Mouse (Mus musculus): ENCODE measurements around the gene Gm44790.

The Gm44790 gene

DNA sequence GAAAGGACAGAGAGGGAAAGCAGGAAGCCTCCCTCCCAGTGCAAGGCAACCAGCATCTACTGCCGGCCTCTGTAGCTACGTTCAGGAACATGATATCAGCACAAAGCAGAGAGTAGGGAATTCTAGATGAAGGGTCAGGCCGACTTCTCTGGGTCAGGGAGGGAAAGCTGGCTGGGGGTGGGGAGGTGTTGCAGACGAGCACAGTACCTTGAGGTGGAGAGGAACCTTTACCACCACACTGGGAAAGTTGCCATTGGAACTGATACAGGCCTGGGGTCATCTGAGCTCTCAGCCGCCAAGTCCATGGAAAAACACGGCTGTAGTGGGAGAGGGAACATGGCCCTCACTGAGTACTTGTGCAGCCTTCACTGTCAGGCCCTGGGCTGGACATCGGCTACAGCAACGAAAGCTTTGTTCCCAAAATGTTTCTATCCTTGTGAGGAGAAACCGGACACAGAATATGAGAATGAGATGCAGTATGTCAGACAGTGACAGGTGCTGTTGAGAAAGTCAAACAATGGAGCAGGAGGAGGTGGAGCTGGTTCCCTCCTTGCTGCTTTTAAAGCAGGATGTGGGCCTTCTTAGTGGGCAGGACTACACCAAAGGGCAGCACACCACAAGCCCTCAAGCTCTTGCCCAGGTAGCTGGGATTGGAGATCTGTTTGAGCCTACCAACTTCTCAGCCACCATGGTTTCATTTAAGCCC is 49.2 kb downstream of the Gm44790 start:
- ChIA-PET POLR2A (interaction anchor here (0.5 to 18.2 kb wide), 38 partner anchors 7 to 186 kb away, joined by 3 to 335 read pairs (median 6); partner anchors contain the start of genes Pcbp1 (in 3 of the 4), C87436 (in 2 of the 4), Snrpg (in 2 of the 4) and Pcyox1 (in 1 of the 4)), CTCF (interaction anchor here in 3 of 4 experiments (0.6 to 1.7 kb wide), 4 partner anchors 10 to 44 kb away, joined by 3 to 8 read pairs (median 6); no protein-coding TSS in a partner anchor)

DNA sequence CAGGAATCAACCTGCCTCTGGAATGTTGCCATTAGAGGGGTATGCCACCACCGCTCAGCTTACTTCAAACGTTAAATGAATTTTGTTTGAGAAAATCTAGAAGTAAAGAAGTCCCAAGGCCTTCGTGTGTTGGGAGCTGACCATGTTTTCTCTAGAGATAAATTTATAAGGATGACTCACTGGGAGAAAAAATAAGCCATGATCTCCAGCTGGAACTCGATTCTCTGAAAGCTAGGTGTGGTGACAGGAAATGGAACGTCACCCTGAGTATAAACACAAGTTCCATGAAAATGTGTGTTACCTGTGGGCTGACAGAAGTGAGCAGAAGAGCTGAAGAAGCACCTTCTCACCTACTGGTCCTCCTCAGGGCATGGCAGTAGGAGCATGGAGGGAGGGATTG is 50.5 kb downstream of the Gm44790 start:
- CTCF ChIA-PET, result interaction anchor here in 2 of 4 experiments (0.7 to 1.4 kb wide), 3 partner anchors 11 to 123 kb away, joined by 3 to 7 read pairs (median 5); no protein-coding TSS in a partner anchor
- POLR2A ChIA-PET, result interaction anchor here (0.9 to 18.2 kb wide), 18 partner anchors 8 to 106 kb away, joined by 3 to 335 read pairs (median 10); partner anchors contain the start of genes C87436 (in 2 of the 4) and Pcbp1 (in 2 of the 4)

DNA sequence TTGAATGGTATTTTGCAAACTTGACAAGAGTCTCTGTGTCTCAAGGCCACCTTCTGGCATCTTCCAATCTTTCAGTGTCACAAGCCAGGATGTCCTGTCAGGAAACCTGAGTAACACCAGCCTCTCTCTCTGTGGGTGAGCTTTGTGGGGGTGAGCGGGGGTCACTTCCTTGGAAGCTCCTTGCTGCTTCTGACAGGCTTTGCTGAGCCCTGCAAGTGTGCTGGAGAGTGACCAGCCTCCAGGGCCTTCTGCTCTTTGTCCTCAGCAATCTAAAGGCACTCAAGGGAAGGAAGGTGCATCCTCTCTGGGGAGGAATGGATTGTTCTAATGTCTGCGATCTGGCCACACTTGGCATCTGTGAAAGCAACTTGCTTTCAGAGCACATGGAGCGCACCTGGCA is 52.9 kb downstream of the Gm44790 start:
- POLR2A ChIA-PET, result interaction anchor here in 3 of 4 experiments (1.2 to 18.2 kb wide), 9 partner anchors 6 to 76 kb away, joined by 3 to 335 read pairs (median 104); partner anchors contain the start of genes Pcbp1 (in 2 of the 3) and Tia1 (in 1 of the 3)
- CTCF ChIA-PET, result no interaction called here

DNA sequence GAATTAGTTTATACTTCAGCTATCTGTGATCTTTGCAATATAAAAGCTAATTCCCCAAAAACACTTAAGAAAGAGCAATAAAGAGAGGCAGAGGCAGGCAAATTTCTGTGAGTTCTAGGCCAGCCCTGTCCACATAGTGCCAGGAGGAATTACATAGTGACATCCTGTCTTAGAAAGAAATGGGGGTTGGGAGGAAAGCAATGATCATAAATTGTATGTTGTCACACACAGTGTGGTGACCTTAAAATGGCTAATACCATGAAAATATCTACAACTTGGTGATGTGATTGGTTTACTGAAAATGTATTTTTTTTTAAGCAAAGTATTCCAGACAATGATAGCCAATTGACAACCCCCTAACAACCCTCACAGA is 53.3 kb downstream of the Gm44790 start:
- ChIA-PET POLR2A (interaction anchor here in 3 of 4 experiments (1.2 to 18.2 kb wide), 12 partner anchors 5 to 76 kb away, joined by 3 to 335 read pairs (median 66); partner anchors contain the start of genes Pcbp1 (in 2 of the 3) and Tia1 (in 1 of the 3)), CTCF (interaction anchor here in 1 of 4 experiments (0.6 kb wide), 1 partner anchor 14 kb away, joined by 3 read pairs; no protein-coding TSS in a partner anchor)

DNA sequence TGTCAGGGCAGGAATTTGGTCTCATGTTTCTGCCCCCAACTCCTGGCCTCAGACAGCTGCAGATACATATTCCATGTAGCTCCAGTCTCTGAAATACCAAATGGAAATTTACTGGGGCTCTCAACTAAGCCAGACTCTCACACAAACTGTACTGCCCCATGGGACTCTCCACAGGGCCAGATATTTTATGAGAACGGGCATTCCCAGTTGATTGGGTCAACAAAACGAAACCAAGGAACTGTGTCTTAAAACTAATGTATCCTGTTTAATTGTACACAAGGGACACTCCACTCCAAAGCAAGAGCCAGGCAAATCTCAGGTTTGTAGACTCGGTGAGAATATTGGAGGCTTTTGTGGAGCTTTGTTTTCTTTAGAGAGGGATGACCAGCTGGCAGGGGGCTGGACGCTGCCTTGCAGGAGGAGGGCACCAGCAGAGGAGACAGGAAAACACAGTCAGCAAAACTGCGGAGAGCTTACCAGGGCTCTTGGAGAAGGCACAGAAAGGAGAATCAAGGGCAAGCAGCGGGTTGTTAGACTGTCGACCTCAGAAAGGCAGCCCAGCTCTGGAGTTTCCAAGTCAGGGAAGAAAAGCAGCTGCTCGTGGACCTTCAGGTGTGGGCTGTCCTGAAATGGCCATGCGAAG is 53.9 kb downstream of the Gm44790 start:
- CTCF ChIA-PET, result interaction anchor here in 2 of 4 experiments (0.6 kb wide), 2 partner anchors 13 to 58 kb away, joined by 3 read pairs; no protein-coding TSS in a partner anchor

DNA sequence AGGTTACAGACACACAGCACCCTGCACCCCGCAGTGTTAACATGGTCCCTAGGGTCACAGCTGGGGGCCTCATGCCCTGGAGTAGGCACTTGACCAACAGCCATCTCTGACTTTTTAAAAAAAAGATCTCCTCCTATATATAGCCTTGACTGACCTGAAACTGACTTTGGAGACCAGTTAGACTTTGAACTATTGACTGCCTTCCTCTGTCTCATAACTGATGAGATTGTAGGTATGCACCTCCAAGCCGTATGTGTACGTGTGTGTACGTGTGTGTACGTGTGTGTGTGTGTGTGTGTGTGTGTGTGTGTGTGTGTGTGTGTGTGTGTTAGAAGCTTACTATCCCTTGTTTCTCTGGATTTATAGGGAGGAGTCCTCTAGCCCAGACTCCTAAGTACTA is 55.4 kb downstream of the Gm44790 start:
- ChIA-PET POLR2A (interaction anchor here (0.6 to 18.6 kb wide), 16 partner anchors 7 to 205 kb away, joined by 3 to 335 read pairs (median 4); partner anchors contain the start of gene Pcbp1 (in 1 of the 4)), CTCF (no interaction called here)

More for the DNA sequence above, 53.9 kb downstream of the Gm44790 start:
- POLR2A ChIA-PET, result interaction anchor here (0.6 to 18.2 kb wide), 20 partner anchors 5 to 100 kb away, joined by 3 to 319 read pairs (median 4); partner anchors contain the start of genes Pcbp1 (in 2 of the 4), C87436 (in 1 of the 4) and Tia1 (in 1 of the 4)

DNA sequence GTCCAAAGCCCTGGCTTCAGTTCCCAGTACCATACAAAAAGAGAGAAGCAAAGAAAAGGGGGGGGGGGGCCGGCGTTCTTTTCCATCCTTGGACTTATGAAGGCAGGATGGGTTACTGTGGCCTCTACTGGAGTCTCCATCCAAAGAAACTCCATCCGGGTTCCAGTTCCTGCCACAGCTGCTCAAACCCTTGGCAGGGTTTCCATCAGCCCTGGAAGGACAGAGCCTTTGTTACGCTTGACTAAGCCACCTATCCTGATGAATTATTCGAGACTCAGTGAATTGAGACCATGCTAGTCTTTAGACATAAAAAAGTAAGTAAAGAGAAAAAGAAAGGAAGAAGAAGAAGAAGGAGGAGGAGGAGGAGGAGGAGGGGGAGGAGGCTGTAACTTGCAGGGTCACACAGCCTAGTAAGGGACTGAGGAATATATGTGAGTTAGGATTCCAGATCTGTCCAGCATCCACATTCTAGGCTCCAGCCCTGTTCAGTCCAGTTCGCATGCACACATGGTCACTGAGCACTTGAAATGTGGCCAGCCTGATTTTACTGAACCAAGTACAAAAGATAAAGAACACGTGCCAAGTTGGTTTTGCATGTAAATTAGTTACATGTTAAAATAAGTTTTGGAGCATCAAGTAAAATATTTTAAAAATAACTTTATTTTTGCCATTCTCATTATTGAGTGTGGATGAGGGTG is 59.6 kb downstream of the Gm44790 start:
- CTCF ChIA-PET, result interaction anchor here in 3 of 4 experiments (0.7 to 1.7 kb wide), 5 partner anchors 9 to 991 kb away, joined by 3 to 8 read pairs (median 5); partner anchors contain the start of gene Fam136a (in 1 of the 3)

DNA sequence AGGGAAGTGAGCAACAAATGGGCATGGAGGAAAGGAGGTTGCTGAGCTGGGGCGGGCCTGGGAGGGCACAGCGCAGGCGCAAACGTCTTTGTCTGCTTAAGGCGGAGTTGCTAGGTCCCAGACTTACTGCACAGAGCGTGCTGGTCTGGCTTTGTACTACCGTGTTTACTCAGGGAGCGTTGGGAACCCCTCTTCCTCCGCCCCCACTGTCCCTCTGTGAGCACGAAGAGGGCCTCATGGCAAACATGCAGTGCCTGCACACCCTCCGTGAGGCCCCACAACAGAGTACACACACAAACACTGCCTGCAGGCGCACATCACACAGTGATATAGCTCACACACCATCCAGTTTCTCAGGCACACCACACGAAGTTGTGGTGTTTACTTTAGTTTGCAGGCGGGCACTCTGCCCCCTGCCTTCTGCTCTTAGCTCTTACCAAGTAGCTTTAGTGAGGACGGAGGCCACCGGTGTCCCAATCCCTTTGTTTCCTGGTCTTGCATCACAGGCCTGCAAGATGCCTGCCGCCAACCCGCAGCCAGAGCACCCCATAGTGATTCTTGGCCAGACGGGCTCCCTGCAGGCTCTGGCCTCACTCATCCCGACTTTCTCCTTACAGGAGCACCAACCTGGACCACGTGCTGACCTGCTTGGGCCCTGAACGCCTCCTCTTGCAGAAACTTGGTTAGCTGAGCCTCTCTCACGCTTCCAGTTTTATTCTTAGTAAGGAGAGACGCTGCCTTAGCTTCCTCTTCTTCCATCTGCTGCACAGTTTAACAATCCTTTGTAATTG is 61.1 kb downstream of the Gm44790 start:
- CTCF ChIA-PET, result interaction anchor here (0.6 to 1.3 kb wide), 18 partner anchors 8 to 319 kb away, joined by 3 to 13 read pairs (median 4); partner anchors contain the start of gene Fam136a (in 1 of the 4)
- POLR2A ChIA-PET, result interaction anchor here (0.5 to 18.6 kb wide), 95 partner anchors 9 to 1113 kb away, joined by 3 to 335 read pairs (median 5); partner anchors contain the start of genes Pcbp1 (in 4 of the 4), C87436 (in 2 of the 4), Fam136a (in 2 of the 4) and Alms1 (in 1 of the 4)

More for the DNA sequence above, 59.6 kb downstream of the Gm44790 start:
- POLR2A ChIA-PET, result interaction anchor here in 3 of 4 experiments (0.7 to 18.6 kb wide), 39 partner anchors 10 to 138 kb away, joined by 3 to 335 read pairs (median 9); partner anchors contain the start of genes Pcbp1 (in 2 of the 3), C87436 (in 1 of the 3), Fam136a (in 1 of the 3) and Pcyox1 (in 1 of the 3)

DNA sequence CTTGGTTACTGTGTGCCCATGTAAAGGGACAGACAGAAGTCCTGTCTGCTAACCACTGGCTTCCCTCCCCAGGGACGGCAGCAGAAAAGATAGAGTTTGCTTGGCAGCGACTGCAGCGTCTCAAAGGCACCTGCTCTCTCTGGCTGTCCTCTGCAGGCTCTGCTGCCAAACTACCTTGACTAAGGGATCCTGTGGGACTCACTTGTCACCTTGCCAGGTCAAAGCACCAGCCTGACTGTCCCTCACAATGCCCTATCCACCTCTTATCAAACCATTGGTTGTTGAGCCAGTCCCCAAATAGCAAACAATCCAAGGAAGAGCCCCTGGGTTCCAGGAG is 61.7 kb downstream of the Gm44790 start:
- POLR2A ChIA-PET, result interaction anchor here (0.5 to 18.6 kb wide), 68 partner anchors 8 to 1113 kb away, joined by 3 to 335 read pairs (median 7); partner anchors contain the start of genes Pcbp1 (in 3 of the 4), C87436 (in 2 of the 4), Fam136a (in 2 of the 4) and Dusp11 (in 1 of the 4)
- CTCF ChIA-PET, result interaction anchor here in 3 of 4 experiments (0.7 to 1.3 kb wide), 9 partner anchors 8 to 252 kb away, joined by 3 to 13 read pairs (median 4); no protein-coding TSS in a partner anchor

DNA sequence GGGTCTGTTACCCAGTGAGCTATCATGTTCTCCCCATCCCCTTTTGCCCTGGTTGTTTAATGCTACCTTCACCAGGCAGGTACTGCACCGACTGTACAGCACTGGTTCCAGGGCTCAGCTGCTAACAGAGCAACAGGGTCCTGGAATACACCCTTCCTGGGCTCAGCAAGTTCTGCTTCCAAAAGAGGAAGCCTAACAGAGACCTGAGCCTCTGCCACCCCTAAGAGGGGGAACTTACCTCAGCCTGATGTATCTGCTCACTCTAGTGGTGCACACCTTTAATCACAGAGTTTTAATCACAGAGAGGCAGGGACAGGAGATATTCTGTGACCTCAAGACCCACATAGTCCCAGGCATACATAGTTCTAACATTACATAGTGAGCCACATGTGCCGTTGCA is 63.5 kb downstream of the Gm44790 start:
- CTCF ChIA-PET, result no interaction called here
- POLR2A ChIA-PET, result interaction anchor here in 3 of 4 experiments (0.6 to 18.6 kb wide), 11 partner anchors 9 to 175 kb away, joined by 3 to 335 read pairs (median 4); no protein-coding TSS in a partner anchor

DNA sequence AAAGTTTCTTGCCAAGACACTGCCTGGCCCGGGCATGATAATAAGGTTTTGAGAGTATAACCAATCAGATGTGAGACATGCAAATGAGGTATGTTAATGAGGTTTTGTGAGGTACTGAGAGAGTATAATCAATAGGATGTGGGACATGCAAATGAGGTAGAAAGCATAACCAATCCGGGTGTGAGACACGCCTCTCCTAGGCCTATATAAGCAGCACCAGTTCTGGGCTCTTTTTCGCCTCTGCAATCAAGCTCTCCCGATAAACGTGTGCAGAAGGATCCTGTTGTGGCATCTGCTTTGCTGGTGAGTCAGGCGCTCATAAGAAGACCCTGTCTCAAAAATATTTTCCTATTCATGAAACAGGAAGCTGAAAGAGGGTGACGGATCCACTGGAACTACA is 64.0 kb downstream of the Gm44790 start:
- POLR2A ChIA-PET, result interaction anchor here (0.6 to 18.6 kb wide), 15 partner anchors 8 to 175 kb away, joined by 3 to 335 read pairs (median 3); no protein-coding TSS in a partner anchor
- CTCF ChIA-PET, result interaction anchor here in 1 of 4 experiments (0.7 kb wide), 1 partner anchor 45 kb away, joined by 3 read pairs; no protein-coding TSS in a partner anchor

DNA sequence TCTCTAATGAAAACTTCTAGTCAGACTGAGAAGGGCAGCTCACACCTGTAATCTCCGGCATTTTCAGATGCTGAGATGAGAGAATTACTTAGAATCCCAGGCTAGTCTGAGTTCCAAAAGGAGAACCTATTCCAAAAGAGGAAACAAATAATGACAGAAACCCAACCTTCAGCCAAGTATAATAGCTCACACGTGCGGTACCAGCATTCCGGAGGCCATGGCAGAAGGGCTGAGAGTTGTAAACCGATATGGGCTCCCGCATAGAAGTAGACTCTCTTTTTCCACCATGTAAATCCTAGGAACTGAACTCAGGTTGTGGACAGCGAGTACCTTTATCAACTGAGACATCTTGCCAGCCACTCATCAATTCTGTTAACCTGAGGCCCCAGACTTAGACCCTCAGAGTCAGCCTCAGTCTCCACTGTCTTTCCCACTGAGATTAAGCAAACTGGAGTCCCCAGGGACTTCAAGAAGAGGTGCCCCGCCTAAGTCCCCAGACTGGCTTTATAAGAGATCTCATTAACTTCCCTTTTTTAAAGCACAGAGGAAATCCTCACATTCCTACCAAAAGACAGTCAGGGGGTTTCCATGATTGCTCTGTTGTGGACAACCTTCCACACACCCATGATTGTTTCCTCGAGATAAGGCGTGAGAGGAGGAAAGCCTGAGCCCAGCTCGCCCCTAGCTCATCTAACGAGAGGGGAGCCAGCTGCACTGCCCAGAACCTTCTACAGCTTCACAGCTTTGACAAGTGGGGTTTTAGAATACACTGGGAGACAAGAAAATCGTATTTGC is 67.2 kb downstream of the Gm44790 start:
- CTCF ChIA-PET, result interaction anchor here in 3 of 4 experiments (0.6 to 3.7 kb wide), 6 partner anchors 9 to 42 kb away, joined by 3 to 21 read pairs (median 4); no protein-coding TSS in a partner anchor
- POLR2A ChIA-PET, result interaction anchor here in 3 of 4 experiments (0.5 to 18.6 kb wide), 24 partner anchors 7 to 1123 kb away, joined by 3 to 526 read pairs (median 4); partner anchors contain the start of genes Pcbp1 (in 3 of the 3), Dusp11 (in 1 of the 3), Fam136a (in 1 of the 3) and Pcyox1 (in 1 of the 3)

DNA sequence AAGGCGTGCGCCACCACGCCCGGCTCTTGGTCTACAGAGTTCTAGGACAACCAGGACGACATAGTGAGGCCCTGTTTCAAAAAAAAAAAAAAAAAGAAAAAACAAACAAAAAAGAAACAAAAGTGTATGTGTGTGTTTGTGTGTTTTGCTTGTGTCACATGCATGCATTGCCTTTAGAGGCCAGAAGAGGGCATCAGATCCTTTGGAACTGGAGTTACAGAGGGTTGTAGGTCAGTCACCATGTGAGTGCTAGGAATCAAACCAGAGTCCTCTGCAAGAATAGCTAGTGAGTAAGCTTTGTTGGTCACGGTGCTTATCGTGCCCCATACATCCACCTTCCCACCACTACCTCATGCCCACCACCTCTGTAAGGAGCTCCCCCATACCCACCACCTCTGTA is 68.3 kb downstream of the Gm44790 start:
- CTCF ChIA-PET, result interaction anchor here in 3 of 4 experiments (0.6 to 3.7 kb wide), 7 partner anchors 8 to 50 kb away, joined by 3 to 21 read pairs (median 3); no protein-coding TSS in a partner anchor
- POLR2A ChIA-PET, result interaction anchor here in 3 of 4 experiments (0.7 to 18.6 kb wide), 26 partner anchors 8 to 1953 kb away, joined by 3 to 526 read pairs (median 24); partner anchors contain the start of genes Pcbp1 (in 3 of the 3) and Fam136a (in 1 of the 3)

Data from embryonic stem cell, embryonic (primary cell).